Mouse (Mus musculus): ENCODE data around the gene Lrrc34. TPM values are rescaled to one million over a fixed set of nuclear protein-coding genes. Genes with fewer than 3 reads are reported as not detected.

The Lrrc34 gene
- total and polyA plus RNA-seq, 3 experiments = not detected

- no peak for TF ChIP-seq ZC3H11A (IDR thresholded peaks at IDR 0.05; ENCODE audit: low read depth, low read length)
- TF ChIP-seq ZKSCAN1 (IDR thresholded peaks at IDR 0.05; ENCODE audit: borderline replicate concordance, low read depth, low read length) = no peak
- peak; percentile 36 for TF ChIP-seq SMC3 (IDR thresholded peaks at IDR 0.05; ENCODE audit: low read depth, low read length)
- peak; percentile 16 to 64; a peak in 2 of 4 replicates for TF ChIP-seq CTCF (conservative IDR thresholded peaks at IDR 0.05 in 1 of 2, IDR thresholded peaks at IDR 0.05 in 1 of 2; ENCODE audit: low read depth in 2 of 2, low read length in 2 of 2)
- TF ChIP-seq NRF1 (IDR thresholded peaks at IDR 0.05; ENCODE audit: low read depth, low read length) = peak; percentile 56
- no peak for TF ChIP-seq USF2 (conservative IDR thresholded peaks at IDR 0.05; ENCODE audit: low read depth, low read length)
- TF ChIP-seq IRF4 (IDR thresholded peaks at IDR 0.05; ENCODE audit: low read depth, low read length) = no peak
- peak; percentile 89 for TF ChIP-seq ZNF384 (IDR thresholded peaks at IDR 0.05; ENCODE audit: low read depth, low read length)
- peak; percentile 28 for TF ChIP-seq RAD21 (IDR thresholded peaks at IDR 0.05; ENCODE audit: low read depth, low read length)
- no peak for TF ChIP-seq JUN (IDR thresholded peaks at IDR 0.05; ENCODE audit: insufficient read depth, low read depth, low read length)
- TF ChIP-seq MAX (IDR thresholded peaks at IDR 0.05; ENCODE audit: low read length) = no peak; the same call in 1 of the 2 replicates
- Histone ChIP-seq H3K79me2 (replicated peaks; ENCODE audit: control insufficient read depth, extremely low read depth, insufficient read depth, poor library complexity, severe bottlenecking) (no peaks in the 10 kb centered on the region), H3K27me3 (replicated peaks) (no peaks in the 10 kb centered on the region), H3K27ac (ENCODE audit: insufficient read depth, low read depth) (no peak overlapping the region), H3K9me3 (replicated peaks; ENCODE audit: low read length) (no peaks in the 10 kb centered on the region), H3K4me1 (ENCODE audit: control insufficient read depth in 1 of 2, insufficient read depth in 2 of 2) (peaks cover 2 to 11% of the 10 kb centered on the region in 2 experiments; a peak in 3 of 4 replicates), H3K9ac (ENCODE audit: insufficient read depth, low read depth) (no peak overlapping the region), H3K4me2 (ENCODE audit: insufficient read depth, low read depth, poor library complexity, severe bottlenecking) (no peak overlapping the region), H3K4me3 (replicated peaks in 1 of 3; ENCODE audit: low read depth in 2 of 3, low read length in 2 of 3, poor library complexity in 1 of 3) (no peak overlapping the region), H3K36me3 (replicated peaks in 1 of 2; ENCODE audit: control insufficient read depth in 1 of 2, insufficient read depth in 1 of 2, low read length in 1 of 2) (no peaks in the 10 kb centered on the region)
- dilution Hi-C loops (cut with MboI; ENCODE audit: extremely low pct_ligation_motif_present, extremely low pct_unique_long_range_greater_than_20kb, low sequenced_read_pairs) = no loop called here
- in situ Hi-C loops (cut with MboI; ENCODE audit: low pct_ligation_motif_present, low pct_unique_long_range_greater_than_20kb, low sequenced_read_pairs) = loop anchor here (10.0 to 25.0 kb wide), 3 partner anchors 218 to 551 kb away; partner anchors contain the start of genes Cldn11 and Prkci
- DNase-seq (ENCODE audit: extremely low read depth) = peak; percentile 65
Measured at GRCm38 (mm10) chr3:30593719-30594485, 53.8 kb downstream of the Lrrc34 start.

GRCm38 (mm10) chr3:30592418-30592853, 55.2 kb downstream of the Lrrc34 start:
- Histone ChIP-seq H3K79me2 (replicated peaks; ENCODE audit: control insufficient read depth, extremely low read depth, insufficient read depth, poor library complexity, severe bottlenecking) (no peaks in the 10 kb centered on the region), H3K9me3 (replicated peaks; ENCODE audit: low read length) (no peaks in the 10 kb centered on the region), H3K4me2 (ENCODE audit: insufficient read depth, low read depth, poor library complexity, severe bottlenecking) (no peak overlapping the region), H3K36me3 (replicated peaks in 1 of 2; ENCODE audit: control insufficient read depth in 1 of 2, insufficient read depth in 1 of 2, low read length in 1 of 2) (no peaks in the 10 kb centered on the region), H3K27ac (ENCODE audit: insufficient read depth, low read depth) (no peak overlapping the region), H3K4me3 (replicated peaks in 1 of 3; ENCODE audit: low read depth in 2 of 3, low read length in 2 of 3, poor library complexity in 1 of 3) (no peak overlapping the region), H3K27me3 (replicated peaks) (no peaks in the 10 kb centered on the region), H3K4me1 (ENCODE audit: control insufficient read depth in 1 of 2, insufficient read depth in 2 of 2) (peaks cover 2 to 11% of the 10 kb centered on the region in 2 experiments; a peak in 3 of 4 replicates), H3K9ac (ENCODE audit: insufficient read depth, low read depth) (no peak overlapping the region)
- in situ Hi-C loops (cut with MboI; ENCODE audit: low pct_ligation_motif_present, low pct_unique_long_range_greater_than_20kb, low sequenced_read_pairs) = loop anchor here (10.0 to 25.0 kb wide), 3 partner anchors 220 to 552 kb away; partner anchors contain the start of genes Cldn11 and Prkci
- dilution Hi-C loops (cut with MboI; ENCODE audit: extremely low pct_ligation_motif_present, extremely low pct_unique_long_range_greater_than_20kb, low sequenced_read_pairs) = no loop called here
- DNase-seq (ENCODE audit: extremely low read depth) = peak; percentile 72
- no peak for TF ChIP-seq ETS1 (conservative IDR thresholded peaks at IDR 0.05; ENCODE audit: low read depth, low read length)
- no peak for TF ChIP-seq E2F4 (IDR thresholded peaks at IDR 0.05; ENCODE audit: insufficient replicate concordance, low read depth, low read length)
- peak; percentile 55 to 90 for TF ChIP-seq CTCF (conservative IDR thresholded peaks at IDR 0.05 in 1 of 2, IDR thresholded peaks at IDR 0.05 in 1 of 2; ENCODE audit: low read depth in 2 of 2, low read length in 2 of 2)
- no peak for TF ChIP-seq TBP (conservative IDR thresholded peaks at IDR 0.05; ENCODE audit: low read depth, low read length)
- no peak for TF ChIP-seq NRF1 (IDR thresholded peaks at IDR 0.05; ENCODE audit: low read depth, low read length)
- TF ChIP-seq HCFC1 (IDR thresholded peaks at IDR 0.05; ENCODE audit: low read depth, low read length) = no peak
- no peak for TF ChIP-seq BHLHE40 (IDR thresholded peaks at IDR 0.05; ENCODE audit: low read depth, low read length)
- TF ChIP-seq RAD21 (IDR thresholded peaks at IDR 0.05; ENCODE audit: low read depth, low read length) = peak; percentile 93
- TF ChIP-seq IRF4 (IDR thresholded peaks at IDR 0.05; ENCODE audit: low read depth, low read length) = 0 out of 2 replicates have a peak, but pooled peaks have one; percentile 23
- no peak for TF ChIP-seq USF2 (conservative IDR thresholded peaks at IDR 0.05; ENCODE audit: low read depth, low read length)
- peak; percentile 76 for TF ChIP-seq ELF1 (IDR thresholded peaks at IDR 0.05; ENCODE audit: low read depth, low read length)
- TF ChIP-seq POLR2A (IDR thresholded peaks at IDR 0.05; ENCODE audit: low read depth, low read length) = no peak
- no peak for TF ChIP-seq PAX5 (IDR thresholded peaks at IDR 0.05; ENCODE audit: low read length)
- no peak for TF ChIP-seq TCF12 (IDR thresholded peaks at IDR 0.05; ENCODE audit: low read depth, low read length)
- TF ChIP-seq USF1 (IDR thresholded peaks at IDR 0.05; ENCODE audit: low read depth, low read length) = no peak
- TF ChIP-seq SMC3 (IDR thresholded peaks at IDR 0.05; ENCODE audit: low read depth, low read length) = peak; percentile 76
- no peak for TF ChIP-seq RCOR1 (conservative IDR thresholded peaks at IDR 0.05; ENCODE audit: low read depth, low read length)
- TF ChIP-seq MAX (IDR thresholded peaks at IDR 0.05; ENCODE audit: low read length) = no peak
- no peak for TF ChIP-seq ZMIZ1 (IDR thresholded peaks at IDR 0.05; ENCODE audit: low read depth, low read length)
- no peak for TF ChIP-seq ZC3H11A (IDR thresholded peaks at IDR 0.05; ENCODE audit: low read depth, low read length)
- no peak for TF ChIP-seq MAZ (IDR thresholded peaks at IDR 0.05; ENCODE audit: low read depth, low read length)
- TF ChIP-seq EP300 (IDR thresholded peaks at IDR 0.05; ENCODE audit: low read length) = no peak
- no peak for TF ChIP-seq GABPA (IDR thresholded peaks at IDR 0.05; ENCODE audit: insufficient replicate concordance, low read depth, low read length)
- no peak for TF ChIP-seq MEF2A (IDR thresholded peaks at IDR 0.05; ENCODE audit: borderline replicate concordance, low read depth, low read length)
- no peak for TF ChIP-seq UBTF (IDR thresholded peaks at IDR 0.05; ENCODE audit: low read depth, low read length)
- peak; percentile 47; the same call in 1 of the 2 replicates for TF ChIP-seq MYC (IDR thresholded peaks at IDR 0.05; ENCODE audit: low read depth, low read length)
